Mouse (Mus musculus) Muller cell, postnatal 12 days (primary cell): ENCODE results near the gene Syde2.

Experiments
- DNase-seq: peaks from one replicate; pipeline ENCODE4 v3.0.0-alpha.2; 2015; ENCODE audit errors: inconsistent ontology term

The Syde2 gene

GRCm38 (mm10) chr3:146053082-146053814 is 65.6 kb downstream of the Syde2 start:
- DNase-seq, result no peak

GRCm38 (mm10) chr3:146053873-146054272 is 66.2 kb downstream of the Syde2 start:
- no peak for DNase-seq

GRCm38 (mm10) chr3:146057131-146057530 is 69.5 kb downstream of the Syde2 start:
- no peak for DNase-seq

GRCm38 (mm10) chr3:146058263-146058662 is 70.6 kb downstream of the Syde2 start:
- peak; percentile 64 for DNase-seq

- DNase-seq, result no peak
Observed at GRCm38 (mm10) chr3:146059356-146059926, 71.8 kb downstream of the Syde2 start.

- DNase-seq, result no peak
Observed at GRCm38 (mm10) chr3:146063146-146063545, 75.5 kb downstream of the Syde2 start.

- DNase-seq, result no peak
Observed at GRCm38 (mm10) chr3:146069276-146069675, 81.6 kb downstream of the Syde2 start.
